9 mouse cellular contexts compared by ENCODE assay signal in the genomic region with DNA sequence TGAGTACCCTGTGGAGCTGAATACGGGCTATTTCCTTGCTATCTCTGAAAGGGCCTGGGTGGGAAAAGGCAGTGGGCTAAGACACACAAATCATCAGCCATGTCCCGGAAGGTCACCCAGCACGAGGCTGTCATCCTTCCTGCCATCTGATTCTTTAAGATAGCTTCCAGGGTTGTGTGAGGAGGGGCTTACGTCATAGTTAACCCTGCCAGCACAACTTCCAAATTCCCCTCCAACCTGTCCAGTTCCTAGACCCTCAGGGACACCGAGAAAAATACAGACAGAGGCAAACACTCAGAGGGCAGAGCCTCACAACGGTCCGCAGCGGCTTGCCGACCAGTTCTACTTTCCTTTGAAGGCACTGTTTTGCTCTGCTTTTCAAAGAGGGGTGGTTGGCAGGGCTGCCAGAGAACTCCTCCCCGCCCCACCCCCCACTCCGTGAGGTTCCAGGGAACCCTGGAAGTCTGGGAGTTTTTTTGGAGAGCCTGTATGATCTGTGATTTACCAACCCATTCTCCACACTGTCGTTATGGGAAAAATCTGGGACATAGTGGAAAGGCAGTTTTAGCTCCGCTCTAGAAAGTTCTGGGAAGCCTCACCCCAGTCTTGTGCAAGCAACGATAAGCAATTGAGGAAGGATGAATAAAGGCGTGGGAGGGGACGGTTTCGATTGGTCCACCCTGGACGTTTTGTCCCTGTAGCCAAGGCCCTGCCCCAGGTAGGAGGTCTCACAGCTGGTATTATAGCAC. TPM values are rescaled to one million over a fixed set of nuclear protein-coding genes. Genes with fewer than 3 reads are reported as not detected.
A peak's percentile ranks its signal among the peaks of the same experiment; 100 is the strongest.
DNase-seq lines count a peak whose midpoint lies in the region; ATAC-seq lines count a peak whose summit lies in the region.
"Had no signal": no experiment of that assay in that cellular context is flagged by ENCODE, and none has a peak within 500 bp of the region (broad histone marks: within the 10 kb centered on the region; RNA-seq: fewer than 3 reads in every experiment).

No protein-coding gene starts in this region.

- H3K27me3 ChIP-seq in kidney, embryonic 16.5 days (ENCODE audit: insufficient read depth, low read length) = no peaks in the 10 kb centered on the region
- peaks cover 9% of the 10 kb centered on the region for H3K27me3 ChIP-seq in limb, embryonic 13.5 days

- WGBS in kidney, embryonic 16.5 days = 27% methylated on average over 18 of the region's 18 CpGs
- WGBS in limb, embryonic 13.5 days = 35% methylated on average over 18 of the region's 18 CpGs

- H3K4me3 ChIP-seq in kidney, embryonic 16.5 days (ENCODE audit: low read length) = peak overlapping the region; percentile 18
- H3K4me3 ChIP-seq in limb, embryonic 13.5 days = peak overlapping the region; percentile 46

- H3K9ac ChIP-seq in kidney, embryonic 16.5 days (replicated peaks; ENCODE audit: low read length) = peak overlapping the region; percentile 5; the same call in 1 of the 2 replicates
- H3K9ac ChIP-seq in limb, embryonic 13.5 days = peak overlapping the region; percentile 45

- peak overlapping the region; percentile 42 for H3K4me2 ChIP-seq in kidney, embryonic 16.5 days (replicated peaks; ENCODE audit: low read depth, low read length)
- H3K4me2 ChIP-seq in limb, embryonic 13.5 days (replicated peaks) = peak overlapping the region; percentile 82

- ATAC-seq in kidney, embryonic 16.5 days (ENCODE audit: low FRiP score, low TSS enrichment) = no peak
- ATAC-seq in limb, embryonic 13.5 days (ENCODE audit: low FRiP score, low read depth) = no peak

- no peak overlapping the region for H3K27ac ChIP-seq in kidney, embryonic 16.5 days (ENCODE audit: low read length)
- H3K27ac ChIP-seq in limb, embryonic 13.5 days = no peak overlapping the region

- DNase-seq in kidney, postnatal 36 days = no peak
- peak; percentile 45 for DNase-seq in gastrocnemius, postnatal 25 days
- peak; percentile 57 for DNase-seq in skeletal muscle tissue, adult 2 months (ENCODE audit: low read depth, low spot score)
- no peak for DNase-seq in natural killer cell, adult 2 months (ENCODE audit: low spot score in 2 of 2)
- no peak for DNase-seq in cerebellum, postnatal 36 days
- no peak for DNase-seq in thymus, postnatal 36 days

- no peaks in the 10 kb centered on the region for H3K36me3 ChIP-seq in kidney, embryonic 16.5 days (ENCODE audit: insufficient read depth, low read length)
- H3K36me3 ChIP-seq in limb, embryonic 13.5 days = 0 out of 2 replicates have a peak, but pooled peaks cover 5% of the 10 kb centered on the region

- no peaks in the 10 kb centered on the region for H3K9me3 ChIP-seq in kidney, embryonic 16.5 days (ENCODE audit: low read length)
- no peaks in the 10 kb centered on the region for H3K9me3 ChIP-seq in limb, embryonic 13.5 days

- peaks cover 39% of the 10 kb centered on the region for H3K4me1 ChIP-seq in kidney, embryonic 16.5 days (ENCODE audit: insufficient read depth, low read length)
- peaks cover 43% of the 10 kb centered on the region for H3K4me1 ChIP-seq in limb, embryonic 13.5 days

RNA-seq across cellular contexts. Expression of gene Mst1r, which starts 1.9 kb away (rescaled TPM):
- polyA plus RNA-seq in kidney, embryonic 16.5 days (2015; fragmentation: Nextera tagmentation; extraction: Ambion mirVana) = 2.1 and 2.8 TPM in 2 replicates
- 1 to 10 TPM; 1.3 to 2.1 TPM for total RNA-seq in gastrocnemius, postnatal 25 days (2021)
- 3.2 and 3.3 TPM in 2 replicates for polyA plus RNA-seq in limb, embryonic 13.5 days (2015; fragmentation: Nextera tagmentation; extraction: Ambion mirVana)

RNA-seq across cellular contexts. Expression of gene Actl11, which starts 19.7 kb away (rescaled TPM):
- polyA plus RNA-seq in kidney, embryonic 16.5 days (2015; fragmentation: Nextera tagmentation; extraction: Ambion mirVana) = not detected in 2 replicates
- not detected for total RNA-seq in gastrocnemius, postnatal 25 days (2021)
- polyA plus RNA-seq in limb, embryonic 13.5 days (2015; fragmentation: Nextera tagmentation; extraction: Ambion mirVana) = not detected in 2 replicates
- total RNA-seq: gastrocnemius, postnatal 4 days had no signal

RNA-seq across cellular contexts. Expression of gene Mon1a, which starts 20.6 kb away (rescaled TPM):
- polyA plus RNA-seq in kidney, embryonic 16.5 days (2015; fragmentation: Nextera tagmentation; extraction: Ambion mirVana) = 12.9 and 13.6 TPM in 2 replicates
- total RNA-seq in gastrocnemius, postnatal 25 days (2021) = 1 to 10 TPM; 8.3 to 9.6 TPM
- 11.0 and 13.4 TPM in 2 replicates for polyA plus RNA-seq in limb, embryonic 13.5 days (2015; fragmentation: Nextera tagmentation; extraction: Ambion mirVana)

RNA-seq across cellular contexts. Expression of gene Camkv, which starts 26.9 kb away (rescaled TPM):
- 2.0 and 2.2 TPM in 2 replicates for polyA plus RNA-seq in kidney, embryonic 16.5 days (2015; fragmentation: Nextera tagmentation; extraction: Ambion mirVana)
- total RNA-seq in gastrocnemius, postnatal 25 days (2021) = under 1 TPM; 0.18 to 0.38 TPM
- polyA plus RNA-seq in limb, embryonic 13.5 days (2015; fragmentation: Nextera tagmentation; extraction: Ambion mirVana) = 9.8 and 10.0 TPM in 2 replicates

RNA-seq across cellular contexts. Expression of gene Rbm6, which starts 35.5 kb away (rescaled TPM):
- polyA plus RNA-seq in kidney, embryonic 16.5 days (2015; fragmentation: Nextera tagmentation; extraction: Ambion mirVana) = 71.5 and 83.7 TPM in 2 replicates
- total RNA-seq in gastrocnemius, postnatal 25 days (2021) = 10 to 100 TPM; 18.3 to 20.7 TPM
- polyA plus RNA-seq in limb, embryonic 13.5 days (2015; fragmentation: Nextera tagmentation; extraction: Ambion mirVana) = 94.7 and 97.7 TPM in 2 replicates

Comparison
In these comparisons a context has a peak if more than half of its experiments do, and no peak if none do; other contexts are left out.
1. DNase-seq: peak in gastrocnemius, postnatal 25 days (single experiment) and skeletal muscle tissue, adult 2 months (single experiment); none in kidney, postnatal 36 days (0 of 2), natural killer cell, adult 2 months (0 of 2), cerebellum, postnatal 36 days (0 of 2) and thymus, postnatal 36 days (0 of 2).